Comparison of ENCODE assay signal across 24 mouse cellular contexts in genomic region chr4:145099344-145099743, GRCm38 (mm10).
A peak's percentile ranks its signal among the peaks of the same experiment; 100 is the strongest.
DNase-seq lines count a peak whose midpoint lies in the region; TF ChIP-seq lines count a peak whose summit lies in the region.
"Had no signal": no experiment of that assay in that cellular context is flagged by ENCODE, and none has a peak within 500 bp of the region (broad histone marks: within the 10 kb centered on the region; RNA-seq: fewer than 3 reads in every experiment).

No protein-coding gene starts in this region.

- H3K4me1 ChIP-seq in heart, adult 2 months (ENCODE audit: control insufficient read depth, insufficient read depth, low read length), result peaks cover 6% of the 10 kb centered on the region
- H3K4me1 ChIP-seq: forebrain, embryonic 12.5 days; forebrain, embryonic 15.5 days; hindbrain, embryonic 13.5 days; intestine, embryonic 15.5 days had no signal

- H3K27ac ChIP-seq in heart, adult 2 months, result peak overlapping the region; percentile 65
- H3K27ac ChIP-seq: embryonic facial prominence, embryonic 12.5 days; embryonic facial prominence, embryonic 15.5 days; forebrain, embryonic 12.5 days; forebrain, embryonic 15.5 days; hindbrain, embryonic 10.5 days; hindbrain, embryonic 13.5 days; intestine, embryonic 15.5 days had no signal

- H3K4me3 ChIP-seq in heart, adult 2 months, result no peak overlapping the region
- H3K4me3 ChIP-seq: embryonic facial prominence, embryonic 12.5 days; embryonic facial prominence, embryonic 15.5 days; forebrain, embryonic 12.5 days; forebrain, embryonic 15.5 days; hindbrain, embryonic 10.5 days; hindbrain, embryonic 13.5 days; intestine, embryonic 15.5 days had no signal

- no peak for TF ChIP-seq POLR2A in heart, adult 2 months (IDR thresholded peaks at IDR 0.05; ENCODE audit: insufficient read depth, low read depth, low read length)

- no peaks in the 10 kb centered on the region; the same call in none of the 2 replicates for H3K79me2 ChIP-seq in heart, adult 2 months (replicated peaks; ENCODE audit: control insufficient read depth, insufficient read depth, low read length)

- intact Hi-C loops in heart, adult 2 months (cut with DNase I), result loop anchor here (5.0 kb wide), 1 partner anchor 207 kb away; the partner anchor contains the start of gene Dhrs3
- intact Hi-C loops in heart, postnatal 25 days (cut with DNase I), result no loop called here

- TF ChIP-seq CTCF in heart, adult 2 months (IDR thresholded peaks at IDR 0.05), result no peak

- H3K27me3 ChIP-seq in heart, adult 2 months (ENCODE audit: control insufficient read depth, insufficient read depth, low read length), result no peaks in the 10 kb centered on the region
- H3K27me3 ChIP-seq: CH12.LX; embryonic facial prominence, embryonic 12.5 days; embryonic facial prominence, embryonic 15.5 days; forebrain, embryonic 12.5 days; forebrain, embryonic 15.5 days; hindbrain, embryonic 13.5 days; intestine, embryonic 15.5 days had no signal

- peaks cover 44% of the 10 kb centered on the region for H3K36me3 ChIP-seq in heart, adult 2 months (ENCODE audit: control insufficient read depth, insufficient read depth, low read length)

- no peak for TF ChIP-seq EP300 in heart, adult 2 months (IDR thresholded peaks at IDR 0.05; ENCODE audit: insufficient read depth, low read depth, low read length)

- H3K9ac ChIP-seq in heart, adult 2 months (ENCODE audit: low read depth, low read length), result no peak overlapping the region
- H3K9ac ChIP-seq: embryonic facial prominence, embryonic 12.5 days; embryonic facial prominence, embryonic 15.5 days; forebrain, embryonic 12.5 days; forebrain, embryonic 15.5 days; hindbrain, embryonic 13.5 days; intestine, embryonic 15.5 days had no signal

- WGBS in heart, adult 2 months, result 25% methylated on average over 1 of the region's 1 CpGs

- DNase-seq in cerebellum, adult 9-10 months, result peak; percentile 15
- no peak for DNase-seq in cerebellum, postnatal 4 days (ENCODE audit: low spot score in 2 of 2)
- no peak for DNase-seq in heart, adult 2 months
- no peak for DNase-seq in heart, postnatal 25 days (ENCODE audit: low spot score)
- peak; percentile 95 for DNase-seq in fibroblast of lung, adult 2 months (ENCODE audit: low read depth)
- no peak for DNase-seq in neural tube, embryonic 10.5 days (ENCODE audit: extremely low spot score, low spot score)
- DNase-seq: adrenal gland, postnatal 10 days; adrenal gland, postnatal 36 days; B cell, adult 2 months; cerebellum, adult 11-12 months; cerebellum, adult 8-10 months; gastrocnemius, postnatal 10 days; heart, adult 11 months; heart, postnatal 36 days; kidney, adult 11 months; kidney, adult 9 months had no signal

Comparison
In these comparisons a context has a peak if more than half of its experiments do, and no peak if none do; other contexts are left out.
1. DNase-seq: peak in cerebellum, adult 9-10 months (single experiment) and fibroblast of lung, adult 2 months (single experiment); none in cerebellum, postnatal 4 days (0 of 2), heart, adult 2 months (0 of 2), heart, postnatal 25 days (single experiment) and neural tube, embryonic 10.5 days (single experiment).